Mouse (Mus musculus): ENCODE data around the gene Polr2a. TPM values are rescaled to one million over a fixed set of nuclear protein-coding genes. Genes with fewer than 3 reads are reported as not detected.
"Not testable (repeated sequence)": the region's sequence is repeated elsewhere in the genome, so short reads cannot be mapped to it uniquely, and the experiment has no call there.

The Polr2a gene
- polyA plus RNA-seq, 1 experiment from 2014 or later: 30.7 TPM

DNA sequence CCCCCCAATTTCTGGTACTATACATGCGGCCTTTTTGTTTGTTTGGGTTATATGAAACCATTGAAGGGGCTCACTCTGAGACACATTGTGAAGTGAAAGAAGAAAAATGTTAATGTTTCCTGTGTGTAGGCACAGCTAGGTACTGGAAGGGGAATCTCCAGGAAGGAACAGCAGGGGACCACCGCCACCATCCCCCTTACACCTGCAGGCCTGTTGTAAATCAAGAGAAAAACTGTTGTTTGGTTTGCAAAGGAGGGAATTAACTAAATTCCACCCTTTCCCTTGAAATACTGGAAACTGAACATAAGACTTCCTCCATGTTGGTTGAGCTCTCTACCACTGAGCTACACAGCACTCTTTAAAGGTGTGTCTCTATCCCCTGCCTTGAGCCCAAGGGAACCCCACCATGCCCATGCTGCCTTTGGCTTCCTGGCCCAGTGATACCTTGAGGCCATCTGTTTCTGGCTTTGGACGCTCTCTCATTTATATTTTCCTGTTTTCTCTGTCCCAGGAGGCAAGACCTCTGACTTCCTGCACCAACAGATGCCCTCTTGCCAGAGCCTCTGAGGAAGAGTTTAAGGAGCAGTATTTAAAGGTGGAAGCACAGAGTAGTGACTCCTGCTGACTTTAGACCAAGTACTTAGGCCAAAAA is 49.7 kb downstream of the Polr2a start:
- Histone ChIP-seq H3K9ac (replicated peaks; ENCODE audit: low read length) (no peak overlapping the region), H3K27me3 (ENCODE audit: control insufficient read depth, insufficient read depth, low read length) (no peaks in the 10 kb centered on the region), H3K27ac (replicated peaks; ENCODE audit: low read depth, low read length) (no peak overlapping the region), H3K36me3 (ENCODE audit: control insufficient read depth, insufficient read depth, low read length) (no peaks in the 10 kb centered on the region), H3K4me1 (ENCODE audit: control insufficient read depth, insufficient read depth, low read length) (no peaks in the 10 kb centered on the region), H3K4me2 (ENCODE audit: low read length) (no peak overlapping the region), H3K4me3 (replicated peaks; ENCODE audit: low read depth, low read length) (no peak overlapping the region), H3K9me3 (ENCODE audit: control insufficient read depth, low read length) (no peaks in the 10 kb centered on the region)
- DNase-seq (no peak), ATAC-seq (ENCODE audit: low FRiP score, low TSS enrichment) (no peak)
- WGBS: 86% methylated on average over 3 of the region's 3 CpGs

GRCm38 (mm10) chr11:69707873-69708381 is 50.5 kb downstream of the Polr2a start:
- 84% methylated on average over 4 of the region's 4 CpGs for WGBS
- no peak for ATAC-seq (ENCODE audit: low FRiP score, low TSS enrichment)
- H3K27me3 ChIP-seq (ENCODE audit: control insufficient read depth, insufficient read depth, low read length): no peaks in the 10 kb centered on the region

GRCm38 (mm10) chr11:69707480-69707847 is 51.0 kb downstream of the Polr2a start:
- Histone ChIP-seq H3K9me3 (ENCODE audit: control insufficient read depth, low read length) (no peaks in the 10 kb centered on the region), H3K27ac (replicated peaks; ENCODE audit: low read depth, low read length) (no peak overlapping the region), H3K36me3 (ENCODE audit: control insufficient read depth, insufficient read depth, low read length) (no peaks in the 10 kb centered on the region), H3K4me1 (ENCODE audit: control insufficient read depth, insufficient read depth, low read length) (no peaks in the 10 kb centered on the region), H3K27me3 (ENCODE audit: control insufficient read depth, insufficient read depth, low read length) (no peaks in the 10 kb centered on the region), H3K4me3 (replicated peaks; ENCODE audit: low read depth, low read length) (no peak overlapping the region), H3K4me2 (ENCODE audit: low read length) (no peak overlapping the region), H3K9ac (replicated peaks; ENCODE audit: low read length) (no peak overlapping the region)
- DNase-seq (no peak), ATAC-seq (ENCODE audit: low FRiP score, low TSS enrichment) (no peak)
- 90% methylated on average over 4 of the region's 4 CpGs for WGBS

More at GRCm38 (mm10) chr11:69707873-69708381, 50.5 kb downstream of the Polr2a start:
- Histone ChIP-seq H3K27ac (replicated peaks; ENCODE audit: low read depth, low read length) (no peak overlapping the region), H3K4me2 (ENCODE audit: low read length) (no peak overlapping the region), H3K9me3 (ENCODE audit: control insufficient read depth, low read length) (no peaks in the 10 kb centered on the region), H3K9ac (replicated peaks; ENCODE audit: low read length) (no peak overlapping the region), H3K4me1 (ENCODE audit: control insufficient read depth, insufficient read depth, low read length) (no peaks in the 10 kb centered on the region), H3K36me3 (ENCODE audit: control insufficient read depth, insufficient read depth, low read length) (no peaks in the 10 kb centered on the region), H3K4me3 (replicated peaks; ENCODE audit: low read depth, low read length) (no peak overlapping the region)
- DNase-seq: no peak

GRCm38 (mm10) chr11:69706775-69707479 is 51.5 kb downstream of the Polr2a start:
- Histone ChIP-seq H3K27me3 (ENCODE audit: control insufficient read depth, insufficient read depth, low read length) (no peaks in the 10 kb centered on the region), H3K9ac (replicated peaks; ENCODE audit: low read length) (no peak overlapping the region), H3K9me3 (ENCODE audit: control insufficient read depth, low read length) (no peaks in the 10 kb centered on the region), H3K36me3 (ENCODE audit: control insufficient read depth, insufficient read depth, low read length) (no peaks in the 10 kb centered on the region), H3K4me2 (ENCODE audit: low read length) (no peak overlapping the region), H3K4me3 (replicated peaks; ENCODE audit: low read depth, low read length) (no peak overlapping the region), H3K4me1 (ENCODE audit: control insufficient read depth, insufficient read depth, low read length) (no peaks in the 10 kb centered on the region), H3K27ac (replicated peaks; ENCODE audit: low read depth, low read length) (no peak overlapping the region)
- ATAC-seq (ENCODE audit: low FRiP score, low TSS enrichment) (no peak), DNase-seq (no peak)
- WGBS: 48% methylated on average over 6 of the region's 6 CpGs

DNA sequence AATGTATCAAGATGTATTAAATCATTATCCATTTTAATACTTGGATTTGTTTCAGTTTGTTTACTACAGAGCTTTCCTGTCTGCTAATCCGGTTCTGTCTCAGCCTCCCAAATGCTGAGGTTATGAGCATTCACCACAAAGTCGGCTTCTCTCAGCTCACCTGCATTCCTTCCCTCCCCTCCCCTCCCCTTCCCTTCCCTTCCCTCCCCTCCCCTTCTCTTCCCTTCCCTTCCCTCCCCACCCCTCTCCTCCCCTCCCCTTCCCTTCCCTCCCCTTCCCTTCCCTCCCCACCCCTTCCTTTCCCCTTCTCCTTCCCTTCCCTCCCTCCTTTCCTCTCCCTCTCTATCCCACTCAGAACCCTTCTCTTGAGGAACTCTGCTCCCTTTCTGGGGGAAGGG is 53.8 kb downstream of the Polr2a start:
- Histone ChIP-seq H3K27ac (replicated peaks; ENCODE audit: low read depth, low read length) (no peak overlapping the region), H3K9me3 (ENCODE audit: control insufficient read depth, low read length) (no peaks in the 10 kb centered on the region), H3K9ac (replicated peaks; ENCODE audit: low read length) (no peak overlapping the region), H3K36me3 (ENCODE audit: control insufficient read depth, insufficient read depth, low read length) (no peaks in the 10 kb centered on the region), H3K4me2 (ENCODE audit: low read length) (no peak overlapping the region), H3K4me3 (replicated peaks; ENCODE audit: low read depth, low read length) (no peak overlapping the region), H3K4me1 (ENCODE audit: control insufficient read depth, insufficient read depth, low read length) (no peaks in the 10 kb centered on the region), H3K27me3 (ENCODE audit: control insufficient read depth, insufficient read depth, low read length) (no peaks in the 10 kb centered on the region)
- ATAC-seq (ENCODE audit: low FRiP score, low TSS enrichment) (no peak), DNase-seq (no peak)
- 57% methylated on average over 2 of the region's 2 CpGs for WGBS

DNA sequence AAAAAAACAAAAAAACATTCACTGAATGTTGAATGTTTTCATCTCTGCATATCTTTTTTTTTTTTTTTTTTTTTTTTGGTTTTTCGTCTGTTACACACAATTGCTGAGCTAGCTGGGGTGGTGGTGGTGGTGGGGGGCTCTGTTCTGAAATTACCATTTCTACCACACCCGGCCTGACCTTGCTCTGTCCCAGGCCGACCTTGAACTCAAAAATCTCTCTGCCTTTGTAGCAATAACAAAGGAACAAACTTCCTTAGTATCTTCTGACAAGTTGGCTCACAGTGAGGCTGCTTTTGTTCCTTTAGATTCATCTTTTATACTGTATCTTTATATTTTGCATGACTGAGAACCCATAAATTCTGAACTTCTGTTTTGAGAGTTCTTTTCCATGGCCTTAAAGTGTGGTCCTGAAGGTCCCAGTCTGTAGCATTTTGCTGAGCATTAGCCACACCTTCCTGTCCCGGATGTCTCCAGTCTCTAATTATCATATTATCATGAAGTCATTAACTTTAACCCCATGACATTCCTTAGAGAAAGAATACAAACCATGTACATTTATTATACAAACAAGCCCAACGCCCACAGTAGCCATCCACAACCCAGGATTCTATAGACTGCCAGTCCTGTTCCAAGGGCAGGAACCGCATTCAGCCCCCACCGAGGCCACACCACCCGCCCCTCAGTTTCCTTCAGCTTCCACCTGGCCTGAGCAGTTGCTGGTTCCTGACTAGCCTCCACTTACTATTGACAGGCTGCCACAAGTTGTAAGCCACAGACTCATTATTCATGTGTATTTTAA is 54.4 kb downstream of the Polr2a start:
- Histone ChIP-seq H3K27ac (replicated peaks; ENCODE audit: low read depth, low read length) (no peak overlapping the region), H3K9ac (replicated peaks; ENCODE audit: low read length) (no peak overlapping the region), H3K36me3 (ENCODE audit: control insufficient read depth, insufficient read depth, low read length) (no peaks in the 10 kb centered on the region), H3K9me3 (ENCODE audit: control insufficient read depth, low read length) (no peaks in the 10 kb centered on the region), H3K27me3 (ENCODE audit: control insufficient read depth, insufficient read depth, low read length) (no peaks in the 10 kb centered on the region), H3K4me2 (ENCODE audit: low read length) (no peak overlapping the region), H3K4me1 (ENCODE audit: control insufficient read depth, insufficient read depth, low read length) (no peaks in the 10 kb centered on the region), H3K4me3 (replicated peaks; ENCODE audit: low read depth, low read length) (no peak overlapping the region)
- WGBS: 74% methylated on average over 8 of the region's 8 CpGs
- DNase-seq (no peak), ATAC-seq (ENCODE audit: low FRiP score, low TSS enrichment) (no peak)

- not testable (repeated sequence) for H3K9ac ChIP-seq (replicated peaks; ENCODE audit: low read length); H3K27ac ChIP-seq (replicated peaks; ENCODE audit: low read depth, low read length); H3K9me3 ChIP-seq (ENCODE audit: control insufficient read depth, low read length); H3K4me1 ChIP-seq (ENCODE audit: control insufficient read depth, insufficient read depth, low read length); H3K4me2 ChIP-seq (ENCODE audit: low read length); ATAC-seq (ENCODE audit: low FRiP score, low TSS enrichment); DNase-seq; H3K27me3 ChIP-seq (ENCODE audit: control insufficient read depth, insufficient read depth, low read length); H3K4me3 ChIP-seq (replicated peaks; ENCODE audit: low read depth, low read length); H3K36me3 ChIP-seq (ENCODE audit: control insufficient read depth, insufficient read depth, low read length)
- 85% methylated on average over 2 of the region's 3 CpGs for WGBS
Measured at GRCm38 (mm10) chr11:69703381-69703780, 55.1 kb downstream of the Polr2a start.

DNA sequence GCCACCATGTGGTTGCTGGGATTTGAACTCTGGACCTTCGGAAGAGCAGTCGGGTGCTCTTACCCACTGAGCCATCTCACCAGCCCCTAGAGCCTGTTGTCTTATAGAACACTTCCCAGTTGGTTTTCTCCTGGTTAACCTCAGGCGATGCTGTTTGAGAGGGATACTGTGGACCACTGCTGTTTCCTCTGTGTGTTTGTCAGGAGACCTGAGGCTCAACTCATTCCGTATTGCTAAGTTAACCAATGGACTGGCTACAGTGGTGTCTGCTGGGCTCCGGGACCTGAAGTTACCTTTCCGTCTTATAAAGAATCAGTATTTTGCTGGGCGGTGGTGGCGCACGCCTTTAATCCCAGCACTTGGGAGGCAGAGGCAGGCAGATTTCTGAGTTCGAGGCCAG is 55.6 kb downstream of the Polr2a start:
- not testable (repeated sequence) for H3K27me3 ChIP-seq (ENCODE audit: control insufficient read depth, insufficient read depth, low read length); H3K4me2 ChIP-seq (ENCODE audit: low read length); H3K4me1 ChIP-seq (ENCODE audit: control insufficient read depth, insufficient read depth, low read length); ATAC-seq (ENCODE audit: low FRiP score, low TSS enrichment); H3K36me3 ChIP-seq (ENCODE audit: control insufficient read depth, insufficient read depth, low read length); H3K27ac ChIP-seq (replicated peaks; ENCODE audit: low read depth, low read length); H3K4me3 ChIP-seq (replicated peaks; ENCODE audit: low read depth, low read length); H3K9ac ChIP-seq (replicated peaks; ENCODE audit: low read length); H3K9me3 ChIP-seq (ENCODE audit: control insufficient read depth, low read length); DNase-seq
- 91% methylated on average over 10 of the region's 10 CpGs for WGBS

Data from midbrain, embryonic 14.5 days (tissue).